ENCODE assay signal across 11 mouse cellular contexts in the genomic region with DNA sequence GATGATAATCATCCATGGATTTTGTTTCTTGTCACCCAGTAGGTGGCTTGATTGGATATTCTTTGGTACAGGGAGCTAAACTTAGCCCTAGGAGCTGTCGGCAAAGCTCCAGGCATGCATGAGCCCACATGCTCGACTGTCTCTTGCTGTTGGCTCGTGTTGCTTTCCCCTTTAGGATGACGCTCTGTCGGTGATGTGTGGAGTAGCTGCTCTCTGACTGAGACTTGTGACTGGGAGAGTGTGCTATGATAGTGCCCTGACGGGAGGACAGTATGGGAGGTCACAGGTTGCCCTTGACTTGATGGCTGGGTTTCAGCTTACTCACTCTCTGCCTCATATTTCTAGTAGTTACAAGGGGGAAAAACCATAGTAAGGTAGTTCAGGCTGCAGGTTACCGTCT.
A peak's percentile ranks its signal among the peaks of the same experiment; 100 is the strongest.
DNase-seq lines count a peak whose midpoint lies in the region; ATAC-seq and TF ChIP-seq lines count a peak whose summit lies in the region.
"Had no signal": no experiment of that assay in that cellular context is flagged by ENCODE, and none has a peak within 500 bp of the region (broad histone marks: within the 10 kb centered on the region; RNA-seq: fewer than 3 reads in every experiment).

No protein-coding gene starts in this region.

- H3K27ac ChIP-seq in cortical plate, adult 2 months (ENCODE audit: insufficient read depth, low read length), result no peak overlapping the region
- peak overlapping the region; percentile 59 for H3K27ac ChIP-seq in heart, adult 2 months
- H3K27ac ChIP-seq in liver, embryonic 12.5 days, result no peak overlapping the region
- H3K27ac ChIP-seq: kidney, postnatal 0 days; liver, embryonic 14.5 days had no signal

- 55% methylated on average over 7 of the region's 7 CpGs for WGBS in heart, adult 2 months
- 77% methylated on average over 7 of the region's 7 CpGs for WGBS in liver, embryonic 12.5 days (ENCODE audit: insufficient replicate concordance)

- peak; percentile 26 for DNase-seq in gastrocnemius, postnatal 25 days
- no peak for DNase-seq in gastrocnemius, postnatal 4 days (ENCODE audit: low spot score in 2 of 2)
- peak in 1 of 2 experiments; percentile 71 for DNase-seq in heart, adult 2 months
- DNase-seq in left cerebral cortex, postnatal 10 days (ENCODE audit: extremely low spot score in 1 of 2, low spot score in 2 of 2), result peak; percentile 47 to 56
- no peak for DNase-seq in ovary, postnatal 36 days (ENCODE audit: low spot score)
- DNase-seq: thymus, postnatal 4 days had no signal

- H3K9me3 ChIP-seq in liver, embryonic 12.5 days (replicated peaks), result no peaks in the 10 kb centered on the region
- H3K9me3 ChIP-seq: midbrain, embryonic 12.5 days had no signal

- peaks cover 5% of the 10 kb centered on the region for H3K4me1 ChIP-seq in cortical plate, adult 2 months (ENCODE audit: control insufficient read depth, insufficient read depth, low read length)
- peaks cover 2% of the 10 kb centered on the region; the same call in 1 of the 2 replicates for H3K4me1 ChIP-seq in heart, adult 2 months (ENCODE audit: control insufficient read depth, insufficient read depth, low read length)
- peaks cover 75% of the 10 kb centered on the region for H3K4me1 ChIP-seq in liver, embryonic 12.5 days

- intact Hi-C loops in heart, adult 2 months (cut with DNase I), result no loop called here
- intact Hi-C loops in left cerebral cortex, postnatal 10 days (cut with DNase I), result no loop called here

- no peak for ATAC-seq in liver, embryonic 12.5 days

- TF ChIP-seq EP300 in heart, adult 2 months (IDR thresholded peaks at IDR 0.05; ENCODE audit: insufficient read depth, low read depth, low read length), result peak; percentile 89

- H3K27me3 ChIP-seq in heart, adult 2 months (ENCODE audit: control insufficient read depth, insufficient read depth, low read length), result no peaks in the 10 kb centered on the region
- H3K27me3 ChIP-seq in liver, embryonic 12.5 days (replicated peaks), result no peaks in the 10 kb centered on the region

- no peaks in the 10 kb centered on the region for H3K79me2 ChIP-seq in heart, adult 2 months (replicated peaks; ENCODE audit: control insufficient read depth, insufficient read depth, low read length)

- no peak overlapping the region for H3K4me2 ChIP-seq in liver, embryonic 12.5 days
- H3K4me2 ChIP-seq: midbrain, embryonic 12.5 days had no signal

- no peak overlapping the region for H3K9ac ChIP-seq in heart, adult 2 months (ENCODE audit: low read depth, low read length)
- no peak overlapping the region for H3K9ac ChIP-seq in liver, embryonic 12.5 days
- H3K9ac ChIP-seq: liver, embryonic 14.5 days; midbrain, embryonic 12.5 days had no signal

- H3K36me3 ChIP-seq in heart, adult 2 months (ENCODE audit: control insufficient read depth, insufficient read depth, low read length), result peaks cover 3% of the 10 kb centered on the region; the same call in 1 of the 2 replicates
- H3K36me3 ChIP-seq in liver, embryonic 12.5 days, result peaks cover 37% of the 10 kb centered on the region

- no peak for TF ChIP-seq POLR2A in cortical plate, adult 2 months (IDR thresholded peaks at IDR 0.05; ENCODE audit: extremely low read depth, insufficient read depth, low read length)
- TF ChIP-seq POLR2A in heart, adult 2 months (IDR thresholded peaks at IDR 0.05; ENCODE audit: insufficient read depth, low read depth, low read length), result no peak

- H3K4me3 ChIP-seq in cortical plate, adult 2 months (ENCODE audit: insufficient read depth, low read length), result no peak overlapping the region
- H3K4me3 ChIP-seq in heart, adult 2 months, result no peak overlapping the region
- H3K4me3 ChIP-seq in liver, embryonic 12.5 days, result no peak overlapping the region
- H3K4me3 ChIP-seq: midbrain, embryonic 12.5 days had no signal

- TF ChIP-seq CTCF in cortical plate, adult 2 months (IDR thresholded peaks at IDR 0.05; ENCODE audit: extremely low read depth, insufficient read depth, low read length), result 0 out of 2 replicates have a peak, but pooled peaks have one; percentile 6
- peak; percentile 34 for TF ChIP-seq CTCF in heart, adult 2 months (IDR thresholded peaks at IDR 0.05)

Comparison
In these comparisons a context has a peak if more than half of its experiments do, and no peak if none do; other contexts are left out.
1. DNase-seq: peak in gastrocnemius, postnatal 25 days (single experiment) and left cerebral cortex, postnatal 10 days (2 of 2); none in gastrocnemius, postnatal 4 days (0 of 2) and ovary, postnatal 36 days (single experiment).